Mouse (Mus musculus): ENCODE data around the gene Mesp2.

Gene Mesp2

GRCm38 (mm10) chr7:79803887-79804286, 6.6 kb upstream of the Mesp2 start:
- DNase-seq (ENCODE audit: low read depth), result peak; percentile 68

DNA sequence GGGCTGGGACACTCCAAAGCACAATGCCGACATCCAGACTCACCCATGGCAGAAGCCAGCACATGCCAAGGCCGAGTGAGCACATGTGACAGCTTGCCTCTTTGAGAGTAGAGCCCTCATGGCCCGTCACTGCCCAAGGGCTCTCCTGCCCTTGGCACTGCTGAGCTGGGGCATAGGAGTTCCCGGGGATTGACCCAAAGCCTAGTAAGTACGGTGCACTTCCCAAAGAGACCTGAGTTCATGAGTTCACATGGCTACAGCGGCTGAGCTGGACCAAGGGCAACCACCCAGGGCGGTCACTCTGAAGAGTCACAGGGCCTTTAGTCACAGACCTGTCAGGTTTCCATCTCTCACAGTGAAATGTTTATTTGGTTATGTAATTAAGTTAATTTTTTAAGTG, 2.0 kb upstream of the Mesp2 start:
- no peak for DNase-seq (ENCODE audit: low read depth)

DNA sequence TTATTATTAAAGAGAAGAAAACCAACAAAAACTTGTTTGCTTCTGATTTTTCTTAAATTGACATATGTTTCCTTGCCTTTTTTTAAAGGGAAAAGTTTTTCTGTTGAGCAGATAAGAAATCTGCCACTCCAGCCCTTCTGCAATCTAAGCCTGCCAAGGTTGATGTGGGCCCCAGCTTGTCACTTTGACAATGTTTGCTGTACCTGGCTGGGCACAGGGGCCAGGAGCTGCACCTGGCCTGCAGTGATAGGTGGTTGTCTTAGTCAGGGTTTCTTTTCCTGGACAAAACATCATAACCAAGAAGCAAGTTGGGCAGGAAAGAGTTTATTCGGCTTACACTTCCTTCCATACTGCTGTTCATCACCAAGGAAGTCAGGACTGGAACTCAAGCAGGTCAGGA, 2.9 kb downstream of the Mesp2 start:
- no peak for DNase-seq (ENCODE audit: low read depth)

GRCm38 (mm10) chr7:79818321-79818720, 7.8 kb downstream of the Mesp2 start:
- DNase-seq (ENCODE audit: low read depth), result no peak

DNA sequence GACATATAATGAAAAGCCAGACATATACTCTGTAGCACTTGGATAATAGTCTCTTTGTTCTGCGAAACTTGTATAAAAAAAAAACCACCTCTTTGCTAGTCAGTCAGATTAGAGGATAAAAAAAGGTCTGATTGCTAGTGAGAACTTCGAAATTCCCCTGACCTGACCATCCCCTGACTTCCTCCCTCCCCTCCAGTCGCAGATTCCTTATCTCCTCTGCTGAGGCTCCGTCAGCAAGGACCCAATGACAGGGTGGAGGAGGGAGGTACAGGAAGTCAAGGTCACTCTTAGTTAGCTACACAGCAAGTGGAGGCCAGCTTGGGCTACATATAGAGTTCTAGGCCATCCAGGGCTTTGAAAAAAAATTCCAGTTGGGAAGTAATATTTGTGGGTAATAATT, 9.0 kb downstream of the Mesp2 start:
- DNase-seq (ENCODE audit: low read depth), result no peak

DNA sequence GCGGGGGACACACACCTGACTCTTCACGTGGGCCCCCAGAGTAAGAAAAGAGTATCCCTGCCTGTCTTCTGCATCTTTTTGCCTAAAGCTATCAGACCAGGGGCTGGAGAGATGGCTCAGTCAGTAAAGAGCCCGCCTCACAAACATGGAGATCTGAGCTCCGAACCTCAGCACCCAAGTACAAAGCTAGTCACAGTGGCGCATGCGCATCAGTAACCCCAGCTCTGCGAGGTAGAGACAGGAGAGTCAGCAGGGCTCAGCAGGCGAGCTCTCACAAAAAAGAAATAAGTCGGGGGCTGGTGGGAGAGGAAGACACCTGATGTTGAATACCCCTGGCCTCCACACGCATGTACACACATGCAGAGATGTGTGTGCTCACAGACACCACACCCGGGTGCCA, 9.5 kb downstream of the Mesp2 start:
- no peak for DNase-seq (ENCODE audit: low read depth)

DNA sequence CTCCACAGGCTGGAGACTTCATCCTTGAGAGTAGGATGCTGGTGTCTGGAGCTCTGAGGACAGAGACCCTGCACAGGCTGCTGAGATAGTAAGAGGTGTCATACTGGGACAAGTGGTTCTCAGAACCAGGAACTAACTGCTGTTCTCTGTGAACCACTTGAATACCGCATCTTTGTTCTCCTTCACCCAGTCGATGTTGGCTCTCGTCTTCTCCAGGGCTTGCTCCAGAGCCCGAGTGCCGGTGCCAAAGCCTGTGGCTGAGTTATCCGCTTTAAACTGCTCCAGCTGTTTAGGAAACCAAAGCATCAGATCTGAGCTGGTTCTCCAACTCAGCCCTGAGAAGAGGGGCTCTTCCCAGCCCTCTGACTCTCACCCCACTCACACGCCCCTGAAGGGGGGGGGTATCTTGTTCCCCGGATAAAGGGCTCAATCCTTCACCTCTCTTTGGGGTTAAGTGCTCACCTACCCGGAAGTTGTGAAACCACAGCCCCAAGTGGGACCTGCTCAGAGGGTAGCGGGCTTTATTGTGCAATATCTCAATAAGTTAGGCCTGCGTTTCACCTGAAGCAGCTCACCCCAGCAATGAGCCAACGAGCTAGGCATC, 11.7 kb downstream of the Mesp2 start:
- DNase-seq (ENCODE audit: low read depth), result peak; percentile 33

DNA sequence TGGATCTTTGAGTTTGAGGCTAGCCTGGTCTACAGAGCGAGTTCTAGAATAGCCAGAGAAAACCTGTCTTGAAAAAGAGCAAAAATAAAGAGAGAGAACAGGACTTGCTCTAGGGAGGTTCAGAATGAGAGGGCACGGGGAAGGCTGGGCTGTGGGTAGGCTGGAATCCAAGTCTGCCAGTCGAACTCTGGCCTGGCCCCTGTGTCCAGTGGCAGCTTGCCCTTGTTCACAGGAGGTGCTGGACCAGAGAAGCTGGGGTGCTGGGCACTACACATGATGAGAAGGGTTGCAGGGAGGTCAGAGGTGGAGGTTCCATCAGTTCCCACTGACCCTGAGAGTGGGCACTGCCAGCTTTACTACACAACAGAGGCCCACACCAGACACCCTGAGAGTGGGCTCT, 17.8 kb downstream of the Mesp2 start:
- no peak for DNase-seq (ENCODE audit: low read depth)

DNA sequence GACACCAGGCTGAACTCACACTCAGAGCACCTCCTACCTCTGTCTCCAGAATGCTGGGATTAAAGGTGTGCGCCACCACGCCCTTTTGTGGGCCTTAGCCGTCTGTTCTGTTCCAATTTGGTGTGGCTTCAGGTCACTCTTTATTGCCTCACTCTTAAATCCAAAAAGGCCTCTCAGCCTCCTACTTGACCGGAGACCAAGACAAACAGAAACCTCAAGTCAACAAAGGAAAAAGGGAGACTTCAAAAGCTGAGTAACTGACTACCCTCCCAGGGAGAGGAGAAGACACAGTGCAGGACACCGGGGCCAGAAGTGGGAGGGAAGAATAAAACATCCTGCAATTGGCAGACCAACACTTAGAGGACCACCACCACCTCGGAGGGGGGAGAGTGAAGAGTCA, 20.6 kb downstream of the Mesp2 start:
- DNase-seq (ENCODE audit: low read depth), result no peak

DNA sequence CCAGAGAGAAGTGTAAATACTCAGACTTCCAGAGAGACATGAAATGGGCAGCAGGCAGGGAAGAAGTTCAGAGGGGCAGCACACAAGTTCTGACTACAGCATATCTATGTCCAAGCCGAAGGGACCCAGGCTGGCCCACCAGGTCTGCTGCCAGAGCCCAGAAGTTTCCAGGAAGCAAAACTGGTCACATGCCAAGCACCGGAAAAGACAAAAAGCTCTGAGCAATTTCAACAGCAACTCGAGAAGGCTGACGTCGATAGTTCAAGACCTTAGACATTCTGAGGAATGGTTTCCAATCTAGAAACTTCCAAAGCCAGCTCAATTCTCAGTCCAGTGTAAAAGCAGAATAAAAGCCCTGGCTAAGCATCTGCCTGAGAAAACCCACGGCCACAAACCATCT, 21.1 kb downstream of the Mesp2 start:
- DNase-seq (ENCODE audit: low read depth), result peak; percentile 68

DNA sequence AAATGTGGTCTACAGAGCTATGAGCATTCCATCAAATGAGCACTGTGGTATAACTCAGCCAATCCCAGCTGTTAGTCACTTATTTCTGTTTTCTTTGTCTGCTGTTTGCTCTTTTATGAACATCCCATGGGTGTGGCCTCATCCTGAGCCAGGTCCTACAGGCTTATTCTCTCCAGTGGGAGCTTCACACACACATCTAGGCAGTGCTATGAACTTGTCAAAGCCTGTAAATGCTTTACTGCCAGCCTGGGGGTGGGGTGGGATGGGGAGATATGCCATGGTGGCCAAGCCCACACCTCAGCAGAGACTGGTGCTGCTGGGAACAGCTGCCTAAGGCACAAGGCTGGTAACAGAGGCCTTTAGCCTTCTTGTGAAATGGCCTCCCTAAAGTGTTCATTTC, 22.5 kb downstream of the Mesp2 start:
- DNase-seq (ENCODE audit: low read depth), result peak; percentile 23

DNA sequence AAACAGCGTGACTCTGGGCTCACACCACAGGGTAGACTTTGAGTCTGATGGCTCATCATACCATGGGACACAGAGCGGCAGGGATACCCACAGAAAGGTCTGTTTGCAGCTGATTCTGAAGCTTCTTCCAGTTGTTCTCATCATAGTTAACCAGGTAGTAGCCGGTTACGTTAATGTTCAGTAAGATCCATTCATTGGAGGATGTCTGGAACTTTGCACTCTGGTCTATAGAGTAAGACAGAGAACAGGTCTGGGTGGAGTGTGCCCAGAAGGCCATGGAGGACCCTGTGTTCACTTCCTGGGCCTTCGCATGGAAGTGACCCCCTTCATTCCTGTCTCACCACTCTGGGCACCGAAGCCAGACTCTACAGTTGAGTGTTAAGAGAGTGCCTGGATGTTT, 24.7 kb downstream of the Mesp2 start:
- no peak for DNase-seq (ENCODE audit: low read depth)

DNA sequence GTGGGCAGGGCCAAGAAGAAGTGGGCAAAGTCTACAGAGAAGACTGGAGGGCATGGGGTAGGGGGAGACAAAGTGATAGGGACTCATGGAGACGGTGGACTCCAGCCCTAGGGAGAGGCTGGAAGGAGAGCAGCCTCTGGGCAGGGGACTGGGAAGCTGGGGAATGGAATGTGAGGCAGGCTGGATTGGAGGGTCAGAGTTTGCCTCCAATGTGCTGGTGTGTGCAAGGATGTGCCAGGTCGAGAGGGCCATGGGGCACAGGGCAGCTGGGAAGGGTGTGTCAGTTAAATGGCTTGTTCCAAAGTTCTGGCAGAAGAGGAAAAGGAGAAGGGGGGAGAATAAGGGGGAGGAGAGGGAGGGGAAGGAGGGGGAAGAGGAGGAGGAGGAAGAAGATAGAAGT, 26.7 kb downstream of the Mesp2 start:
- DNase-seq (ENCODE audit: low read depth), result no peak

- DNase-seq (ENCODE audit: low read depth), result no peak
Observed at GRCm38 (mm10) chr7:79842163-79842562, 31.6 kb downstream of the Mesp2 start.

DNA sequence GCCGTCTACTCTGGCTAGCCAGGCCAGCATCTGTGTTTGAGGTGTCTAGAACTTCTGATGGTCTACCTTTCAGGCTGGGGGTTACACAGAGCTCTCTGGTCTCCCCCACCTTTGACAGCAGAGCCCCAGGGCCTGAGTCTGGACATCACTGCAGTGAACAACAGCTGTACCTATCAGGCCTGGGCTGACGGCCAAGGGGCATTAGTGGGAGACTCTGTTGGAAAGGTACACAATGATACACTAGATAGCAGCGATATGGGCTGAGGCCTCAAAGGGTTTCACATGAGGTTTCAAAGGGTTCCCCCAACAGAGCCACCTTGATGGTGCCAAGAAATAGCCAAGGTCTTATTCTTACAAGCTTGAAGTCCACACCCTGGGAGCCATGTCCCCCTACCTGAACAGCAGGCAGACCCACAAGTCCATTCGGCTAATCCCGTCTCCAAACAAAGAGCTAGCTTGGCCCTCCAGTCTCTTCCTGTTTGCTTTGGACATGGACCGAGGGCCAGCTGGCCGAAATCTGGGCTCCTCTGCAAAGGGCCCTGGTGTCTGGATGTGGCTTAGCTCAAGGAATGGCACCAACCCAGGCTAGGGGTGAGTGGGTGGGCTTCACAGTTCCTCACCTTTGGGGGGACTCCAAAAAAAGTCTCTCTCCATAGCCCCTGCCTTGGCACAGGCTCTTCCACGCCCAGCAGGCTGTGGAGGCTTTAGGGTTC, 33.7 kb downstream of the Mesp2 start:
- no peak for DNase-seq (ENCODE audit: low read depth)

DNA sequence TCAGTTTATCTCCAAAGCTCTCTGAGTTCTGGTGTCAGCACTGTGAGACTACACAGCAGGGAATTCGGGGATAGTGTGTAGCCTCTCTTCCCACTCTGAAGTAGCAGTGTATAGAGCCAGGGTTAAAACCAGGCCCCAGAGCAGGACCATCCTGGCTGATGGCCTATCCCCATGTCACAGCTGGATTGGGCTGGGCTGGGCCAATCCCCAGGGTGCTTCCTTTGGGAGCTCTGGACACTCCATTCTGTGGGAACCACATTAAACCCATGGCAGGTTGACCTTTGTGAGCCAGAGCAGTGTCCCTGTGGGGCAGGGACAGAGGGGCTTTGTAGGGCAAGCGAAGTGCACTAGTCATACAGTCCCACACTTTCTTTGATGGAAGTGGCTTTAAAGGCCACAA, 35.8 kb downstream of the Mesp2 start:
- no peak for DNase-seq (ENCODE audit: low read depth)

DNA sequence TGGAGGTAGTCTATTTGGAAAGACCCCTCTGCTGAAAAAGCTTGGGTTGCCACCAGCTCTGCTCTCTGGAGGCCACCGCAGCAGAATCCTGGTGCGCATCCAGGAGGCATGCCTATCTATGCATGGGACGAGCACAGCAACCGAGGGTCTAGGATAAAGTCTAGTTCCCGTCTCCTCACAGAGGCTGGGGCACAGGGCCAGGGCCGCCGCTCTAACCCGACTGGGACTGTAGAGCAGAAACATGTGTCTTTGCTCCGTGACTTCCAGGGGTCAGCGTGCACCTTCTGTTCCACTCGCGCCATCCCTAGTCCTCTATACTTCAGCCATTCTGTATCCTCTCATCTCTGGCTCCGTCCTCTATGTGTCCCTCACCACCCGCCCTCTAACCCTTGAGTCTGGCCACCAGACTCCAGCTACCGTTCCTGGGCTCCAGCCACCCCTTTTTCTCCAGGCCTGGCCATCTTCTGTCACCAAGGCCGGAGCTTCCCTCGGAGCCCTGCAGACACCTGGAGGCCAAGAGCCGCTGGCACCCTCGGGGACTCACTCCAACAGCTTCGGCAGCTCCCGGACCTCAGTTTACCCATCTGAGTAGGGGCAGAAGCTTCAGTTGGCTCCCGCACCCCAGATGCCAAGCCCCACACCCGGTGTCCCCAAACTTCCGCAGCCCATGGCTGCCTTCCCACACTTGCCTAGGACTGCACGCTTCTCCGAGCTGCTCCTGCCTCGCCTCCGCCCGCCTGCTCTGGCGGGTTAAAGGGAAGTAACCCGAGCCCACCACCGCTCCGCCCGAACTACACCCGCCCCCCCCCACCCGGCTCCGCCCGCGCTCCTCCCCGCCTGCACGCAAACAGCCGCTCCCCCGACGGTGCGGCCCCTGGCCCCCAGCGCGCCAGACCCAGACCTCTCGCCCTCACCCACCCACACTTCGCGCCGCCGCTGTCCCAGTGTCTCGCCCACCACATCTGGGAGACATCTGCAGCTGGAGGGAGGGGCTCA, 37.2 kb downstream of the Mesp2 start:
- DNase-seq (ENCODE audit: low read depth), result peak; percentile 52

- DNase-seq (ENCODE audit: low read depth), result no peak
Observed at GRCm38 (mm10) chr7:79856305-79856704, 45.8 kb downstream of the Mesp2 start.

GRCm38 (mm10) chr7:79858202-79858934, 47.8 kb downstream of the Mesp2 start:
- peak; percentile 57 for DNase-seq (ENCODE audit: low read depth)

DNA sequence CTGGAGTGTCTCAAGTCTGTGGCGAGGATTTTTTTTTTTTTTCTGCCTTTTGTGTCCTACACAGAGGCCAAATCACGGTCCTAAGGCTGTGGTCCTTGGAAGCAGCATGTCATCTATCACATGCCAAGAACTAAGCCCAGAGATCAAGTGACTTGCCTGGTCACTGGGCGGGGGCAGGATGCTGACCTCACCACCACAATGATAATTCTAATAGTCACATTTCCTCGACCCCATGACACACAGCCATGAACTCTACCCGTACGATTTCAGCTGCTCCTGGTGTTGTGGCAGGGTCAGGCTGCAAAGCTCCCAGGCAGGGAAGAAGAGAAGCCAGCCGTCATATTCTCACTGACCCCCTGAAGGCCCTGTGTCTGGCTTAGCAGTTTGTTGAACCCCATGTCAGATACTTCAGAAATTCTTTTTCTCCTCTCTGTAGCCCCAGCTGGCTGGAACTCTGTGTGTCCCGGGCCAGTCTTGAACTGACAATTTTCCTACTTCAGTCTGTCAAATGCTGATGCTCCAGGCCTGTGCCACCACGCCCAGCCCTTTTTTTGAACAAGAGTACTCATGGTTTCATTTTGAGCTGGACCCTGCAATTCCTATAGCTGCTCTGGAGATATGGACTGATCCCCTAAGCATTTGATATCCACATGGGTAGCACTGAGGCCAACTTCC, 48.6 kb downstream of the Mesp2 start:
- DNase-seq (ENCODE audit: low read depth), result no peak

DNA sequence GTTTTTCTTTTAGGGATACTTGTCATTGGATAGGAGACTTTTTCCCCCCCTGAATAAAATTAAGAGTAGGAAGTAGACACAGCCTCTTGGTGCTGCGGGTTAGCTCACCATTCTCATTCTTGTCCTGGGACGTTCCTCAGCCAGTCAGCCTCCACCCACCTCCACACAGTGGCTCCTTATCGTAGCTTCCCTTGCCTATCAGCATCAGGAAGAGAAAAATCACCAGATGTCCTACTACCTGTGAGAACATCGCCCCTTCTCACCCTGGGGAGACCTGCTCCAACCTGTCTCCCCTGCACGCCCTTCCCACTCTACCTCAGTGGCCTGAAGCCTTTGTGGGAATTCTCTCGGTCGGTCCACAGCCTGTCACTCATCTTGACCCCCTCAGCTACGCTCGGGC, 50.3 kb downstream of the Mesp2 start, which contains the start of gene Anpep:
Gene Anpep, minus strand, starts transcription at position 249 of the 400 bp plus-strand sequence.
- no peak for DNase-seq (ENCODE audit: low read depth)
